Mouse (Mus musculus) olfactory bulb, adult 2 months (tissue): ENCODE results near the gene Gabpb1. TPM values are rescaled to one million over a fixed set of nuclear protein-coding genes. Genes with fewer than 3 reads are reported as not detected.

Experiments used
- H3K27ac ChIP-seq: fragments of 200-500 bp; 2 replicates; pipeline ENCODE4 v1.5.1; 2012; ENCODE audit warnings: low read depth, low read length; ENCODE audit not compliant: insufficient read depth
- H3K4me1 ChIP-seq: fragments of 200-500 bp; 2 replicates; pipeline ENCODE4 v1.6.1; 2012; ENCODE audit warnings: low read length; ENCODE audit not compliant: control insufficient read depth, insufficient read depth
- H3K4me3 ChIP-seq: fragments of 200-500 bp; 2 replicates; pipeline ENCODE4 v1.5.1; 2012; ENCODE audit warnings: mild to moderate bottlenecking, low read depth, low read length, moderate library complexity; ENCODE audit not compliant: insufficient read depth
- CTCF ChIP-seq: fragments of 200-500 bp; IDR thresholded peaks from 2 replicates; pipeline ENCODE4 v1.5.1; 2012; ENCODE audit warnings: low read depth, mild to moderate bottlenecking, low read length, moderate library complexity; ENCODE audit not compliant: insufficient read depth
- POLR2A ChIP-seq: fragments of 200-500 bp; IDR thresholded peaks from 2 replicates; pipeline ENCODE4 v1.6.1; 2012; ENCODE audit warnings: mild to moderate bottlenecking, low read depth, low read length, moderate library complexity; ENCODE audit not compliant: insufficient read depth
- WGBS: fragments of 180-500 bp; shearing (Covaris S2); methylation state at CpG from one replicate; pipeline ENCODE4 v1.1.7; 2018; 5-methylcytosine and 5-hydroxymethylcytosine counted together
- polyA plus RNA-seq: library from polyadenylated mRNA; stranded (reverse); fragments of >200 nt; gene quantifications from 2 replicates; pipeline ENCODE4 v1.2.4, GENCODE M21; 2012; ENCODE audit warnings: low replicate concordance; ENCODE audit not compliant: missing spikeins, insufficient read depth, insufficient read length

Gene Gabpb1
- polyA plus RNA-seq = not detected in 2 replicates

- Histone ChIP-seq H3K4me1 (peaks cover 5% of the 10 kb centered on the region; the same call in 1 of the 2 replicates), H3K27ac (peak within 1 kb of the TSS; percentile 97), H3K4me3 (peak within 1 kb of the TSS; percentile 98)
- WGBS = 24% methylated on average over 12 of the region's 12 CpGs
- TF ChIP-seq POLR2A (no peak), CTCF (no peak)
Measured at GRCm38 (mm10) chr2:126676122-126676515, at the start of gene Gabpb1. Gabpb1 (minus strand) TSS chr2:126676337.

- TF ChIP-seq POLR2A = no peak
- TF ChIP-seq CTCF = no peak
- H3K4me3 ChIP-seq = no peak overlapping the region
- peaks cover 5% of the 10 kb centered on the region; the same call in 1 of the 2 replicates for H3K4me1 ChIP-seq
- H3K27ac ChIP-seq = no peak overlapping the region
Measured at GRCm38 (mm10) chr2:126712950-126713349, 36.8 kb upstream of the Gabpb1 start.

- no peak overlapping the region for H3K4me3 ChIP-seq
- 96% methylated on average over 5 of the region's 5 CpGs for WGBS
- peaks cover 5% of the 10 kb centered on the region; the same call in 1 of the 2 replicates for H3K4me1 ChIP-seq
- H3K27ac ChIP-seq = no peak overlapping the region
- no peak for TF ChIP-seq POLR2A
- TF ChIP-seq CTCF = no peak
Measured at GRCm38 (mm10) chr2:126712526-126712925, 36.4 kb upstream of the Gabpb1 start.

- peaks cover 5% of the 10 kb centered on the region; the same call in 1 of the 2 replicates for H3K4me1 ChIP-seq
- peak overlapping the region; percentile 16; the same call in 1 of the 2 replicates for H3K4me3 ChIP-seq
- no peak overlapping the region for H3K27ac ChIP-seq
- TF ChIP-seq POLR2A (no peak), CTCF (no peak)
- WGBS = 59% methylated on average over 4 of the region's 4 CpGs
Measured at GRCm38 (mm10) chr2:126708361-126708760, 32.2 kb upstream of the Gabpb1 start.

- Histone ChIP-seq H3K4me3 (peak overlapping the region; percentile 66), H3K27ac (peak overlapping the region; percentile 24; the same call in 1 of the 2 replicates), H3K4me1 (peaks cover 5% of the 10 kb centered on the region; the same call in 1 of the 2 replicates)
- under 1% methylated on average over 23 of the region's 23 CpGs for WGBS
- TF ChIP-seq POLR2A (no peak), CTCF (no peak)
Measured at GRCm38 (mm10) chr2:126707438-126707779, 31.3 kb upstream of the Gabpb1 start.

- WGBS = 2% methylated on average over 47 of the region's 47 CpGs
- peak within 1 kb of the TSS; percentile 24 for H3K27ac ChIP-seq
- TF ChIP-seq CTCF (no peak), POLR2A (peak; percentile 95)
- H3K4me1 ChIP-seq = peaks cover 5% of the 10 kb centered on the region; the same call in 1 of the 2 replicates
- peak within 1 kb of the TSS; percentile 66 for H3K4me3 ChIP-seq
Measured at GRCm38 (mm10) chr2:126706759-126707437, 30.8 kb upstream of the Gabpb1 start, which contains the start of gene Usp8. Usp8 (plus strand) TSS chr2:126707328.

- H3K4me3 ChIP-seq = no peak overlapping the region
- TF ChIP-seq CTCF = no peak
- H3K27ac ChIP-seq = no peak overlapping the region
- WGBS = 83% methylated on average over 6 of the region's 6 CpGs
- H3K4me1 ChIP-seq = no peaks in the 10 kb centered on the region
Measured at GRCm38 (mm10) chr2:126695285-126695684, 19.1 kb upstream of the Gabpb1 start.

- 83% methylated on average over 3 of the region's 3 CpGs for WGBS
- Histone ChIP-seq H3K27ac (no peak overlapping the region), H3K4me3 (no peak overlapping the region), H3K4me1 (no peaks in the 10 kb centered on the region)
- no peak for TF ChIP-seq POLR2A
- TF ChIP-seq CTCF = no peak
Measured at GRCm38 (mm10) chr2:126691290-126691689, 15.2 kb upstream of the Gabpb1 start.

GRCm38 (mm10) chr2:126682937-126683336, 6.8 kb upstream of the Gabpb1 start:
- H3K4me3 ChIP-seq = no peak overlapping the region
- no peak for TF ChIP-seq CTCF
- TF ChIP-seq POLR2A = no peak
- no peak overlapping the region for H3K27ac ChIP-seq
- no peaks in the 10 kb centered on the region for H3K4me1 ChIP-seq
- 86% methylated on average over 1 of the region's 1 CpGs for WGBS
